Comparison of ENCODE assay signal across 8 mouse cellular contexts in the genomic region with DNA sequence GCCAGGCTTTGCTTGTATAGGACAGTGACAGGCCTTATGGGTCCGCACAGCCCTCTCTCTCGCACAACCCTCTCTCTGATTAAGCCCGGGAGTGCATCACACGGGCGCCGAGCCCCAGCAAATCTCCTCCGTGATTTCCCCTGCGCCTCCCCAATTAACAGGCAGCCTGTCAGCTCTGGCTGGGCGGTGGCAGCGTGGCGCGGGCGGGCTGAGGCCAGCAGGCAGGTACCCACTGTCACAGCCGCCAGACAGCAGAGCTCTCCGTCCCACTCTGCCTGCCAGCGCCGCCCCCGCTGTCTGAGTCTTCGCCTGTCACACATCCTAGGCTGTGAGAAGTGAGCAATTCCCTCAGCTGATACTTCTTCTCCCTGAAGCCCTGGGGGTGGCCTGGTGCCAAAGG.
DNase-seq lines count a peak whose midpoint lies in the region; ATAC-seq lines count a peak whose summit lies in the region.

No protein-coding gene starts in this region.

- 18% methylated on average over 19 of the region's 19 CpGs for WGBS in lung, embryonic 16.5 days
- WGBS in forebrain, embryonic 10.5 days, result 34% methylated on average over 19 of the region's 19 CpGs
- 29% methylated on average over 19 of the region's 19 CpGs for WGBS in midbrain, embryonic 15.5 days

- peak overlapping the region; percentile 27; the same call in 1 of the 2 replicates for H3K4me2 ChIP-seq in lung, embryonic 16.5 days (ENCODE audit: low read depth, low read length)
- H3K4me2 ChIP-seq in midbrain, embryonic 15.5 days, result peak overlapping the region; percentile 50

- ATAC-seq in lung, embryonic 16.5 days (ENCODE audit: low read depth), result no peak
- peak; percentile 62; the same call in 1 of the 2 replicates for ATAC-seq in midbrain, embryonic 15.5 days (replicated peaks)
- no peak for ATAC-seq in inflammation-experienced regulatory T-cells, adult 6 months
- ATAC-seq in megakaryocyte progenitor cell, adult 5-6 weeks (replicated peaks; ENCODE audit: poor library complexity), result no peak

- H3K36me3 ChIP-seq in lung, embryonic 16.5 days (ENCODE audit: control insufficient read depth, insufficient read depth, low read length), result no peaks in the 10 kb centered on the region
- no peaks in the 10 kb centered on the region for H3K36me3 ChIP-seq in forebrain, embryonic 10.5 days (replicated peaks)
- H3K36me3 ChIP-seq in midbrain, embryonic 15.5 days (replicated peaks), result no peaks in the 10 kb centered on the region

- H3K27me3 ChIP-seq in lung, embryonic 16.5 days (ENCODE audit: control insufficient read depth, insufficient read depth, low read depth, low read length), result peaks cover 21% of the 10 kb centered on the region
- H3K27me3 ChIP-seq in forebrain, embryonic 10.5 days (ENCODE audit: poor library complexity, severe bottlenecking), result peaks cover 33% of the 10 kb centered on the region
- H3K27me3 ChIP-seq in midbrain, embryonic 15.5 days (replicated peaks), result no peaks in the 10 kb centered on the region

- no peaks in the 10 kb centered on the region for H3K9me3 ChIP-seq in lung, embryonic 16.5 days (ENCODE audit: control insufficient read depth, low read length)
- H3K9me3 ChIP-seq in forebrain, embryonic 10.5 days, result no peaks in the 10 kb centered on the region
- no peaks in the 10 kb centered on the region for H3K9me3 ChIP-seq in midbrain, embryonic 15.5 days

- no peak for DNase-seq in lung, adult 18-20 months
- no peak for DNase-seq in forebrain, embryonic 10.5 days (ENCODE audit: extremely low spot score, low spot score)
- DNase-seq in layer of hippocampus, adult 18-20 months (ENCODE audit: low spot score in 2 of 2), result peak; percentile 51 to 61
- no peak for DNase-seq in ovary, postnatal 14 days (ENCODE audit: low spot score)

- H3K4me1 ChIP-seq in lung, embryonic 16.5 days (replicated peaks; ENCODE audit: control insufficient read depth, insufficient read depth, low read length), result no peaks in the 10 kb centered on the region; the same call in 1 of the 2 replicates
- peaks cover 7% of the 10 kb centered on the region for H3K4me1 ChIP-seq in forebrain, embryonic 10.5 days
- peaks cover 4% of the 10 kb centered on the region; the same call in 1 of the 2 replicates for H3K4me1 ChIP-seq in midbrain, embryonic 15.5 days

- no peak overlapping the region for H3K27ac ChIP-seq in lung, embryonic 16.5 days (ENCODE audit: low read length)
- no peak overlapping the region for H3K27ac ChIP-seq in forebrain, embryonic 10.5 days
- no peak overlapping the region for H3K27ac ChIP-seq in midbrain, embryonic 15.5 days

- H3K4me3 ChIP-seq in lung, embryonic 16.5 days (ENCODE audit: low read length), result no peak overlapping the region
- peak overlapping the region; percentile 36 for H3K4me3 ChIP-seq in forebrain, embryonic 10.5 days
- peak overlapping the region; percentile 24 for H3K4me3 ChIP-seq in midbrain, embryonic 15.5 days

- H3K9ac ChIP-seq in lung, embryonic 16.5 days (ENCODE audit: low read length), result no peak overlapping the region
- H3K9ac ChIP-seq in midbrain, embryonic 15.5 days, result peak overlapping the region; percentile 29; the same call in 1 of the 2 replicates

Comparison
In these comparisons a context has a peak if more than half of its experiments do, and no peak if none do; other contexts are left out.
1. DNase-seq: peak in layer of hippocampus, adult 18-20 months (2 of 2); none in lung, adult 18-20 months (0 of 2), forebrain, embryonic 10.5 days (single experiment) and ovary, postnatal 14 days (single experiment).